Mouse (Mus musculus) myocyte (in vitro differentiated cells): ENCODE results near the gene Sepsecs.

ENCODE experiments used
- CEBPB ChIP-seq: IDR thresholded peaks from 2 replicates; pipeline ENCODE4 v1.6.1; 2011; ENCODE audit warnings: mild to moderate bottlenecking, moderate library complexity; ENCODE audit not compliant: poor library complexity, insufficient read depth, severe bottlenecking
- E2F4 ChIP-seq: IDR thresholded peaks from one replicate; pipeline ENCODE4 v1.6.1; 2011; ENCODE audit warnings: mild to moderate bottlenecking, control low read depth, moderate library complexity; ENCODE audit not compliant: insufficient read depth
- POLR2A ChIP-seq: IDR thresholded peaks from one replicate; pipeline ENCODE4 v1.6.1; 2011; ENCODE audit warnings: low read depth, mild to moderate bottlenecking, control low read depth, moderate library complexity; ENCODE audit not compliant: insufficient read length
- SRF ChIP-seq: IDR thresholded peaks from one replicate; pipeline ENCODE4 v1.6.1; 2011; ENCODE audit warnings: low read depth; ENCODE audit not compliant: control insufficient read depth, insufficient read length
- TCF12 ChIP-seq: IDR thresholded peaks from one replicate; pipeline ENCODE4 v1.6.1; 2011; ENCODE audit warnings: mild to moderate bottlenecking, control low read depth; ENCODE audit not compliant: poor library complexity, insufficient read depth, severe bottlenecking
- USF1 ChIP-seq: IDR thresholded peaks from one replicate; pipeline ENCODE4 v1.6.1; 2011; ENCODE audit warnings: low read depth, mild to moderate bottlenecking, control low read depth, moderate library complexity

DNA sequence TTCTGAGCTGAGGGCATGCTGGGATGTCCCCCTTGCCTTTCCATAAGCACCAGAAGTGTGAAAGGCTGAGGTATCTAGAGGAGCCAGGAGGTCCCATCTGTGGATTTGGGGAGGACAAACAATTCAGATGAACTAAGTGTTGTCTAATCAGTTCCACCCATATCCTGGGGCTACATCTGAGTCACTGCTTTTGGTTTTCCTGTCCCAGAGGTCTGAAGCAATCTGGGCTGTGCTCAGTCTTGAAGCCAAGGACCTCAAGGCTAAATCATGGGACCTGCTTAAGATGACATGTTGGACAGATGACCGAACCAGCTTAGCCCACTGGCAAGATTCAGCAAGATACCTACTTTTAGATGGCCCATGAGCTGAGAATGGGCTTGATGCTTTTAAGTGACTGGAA is 39.0 kb downstream of the Sepsecs start:
- no peak for TF ChIP-seq POLR2A
- TF ChIP-seq CEBPB, result no peak
- TF ChIP-seq TCF12, result no peak
- no peak for TF ChIP-seq E2F4
- no peak for TF ChIP-seq USF1
- no peak for TF ChIP-seq SRF
